Mouse (Mus musculus) olfactory bulb, adult 2 months (tissue): ENCODE results near the gene Fam171a2. TPM values are rescaled to one million over a fixed set of nuclear protein-coding genes. Genes with fewer than 3 reads are reported as not detected.

Experiments used
- H3K27ac ChIP-seq: fragments of 200-500 bp; 2 replicates; pipeline ENCODE4 v1.5.1; 2012; ENCODE audit warnings: low read depth, low read length; ENCODE audit not compliant: insufficient read depth
- H3K4me1 ChIP-seq: fragments of 200-500 bp; 2 replicates; pipeline ENCODE4 v1.6.1; 2012; ENCODE audit warnings: low read length; ENCODE audit not compliant: control insufficient read depth, insufficient read depth
- H3K4me3 ChIP-seq: fragments of 200-500 bp; 2 replicates; pipeline ENCODE4 v1.5.1; 2012; ENCODE audit warnings: mild to moderate bottlenecking, low read depth, low read length, moderate library complexity; ENCODE audit not compliant: insufficient read depth
- CTCF ChIP-seq: fragments of 200-500 bp; IDR thresholded peaks from 2 replicates; pipeline ENCODE4 v1.5.1; 2012; ENCODE audit warnings: low read depth, mild to moderate bottlenecking, low read length, moderate library complexity; ENCODE audit not compliant: insufficient read depth
- POLR2A ChIP-seq: fragments of 200-500 bp; IDR thresholded peaks from 2 replicates; pipeline ENCODE4 v1.6.1; 2012; ENCODE audit warnings: mild to moderate bottlenecking, low read depth, low read length, moderate library complexity; ENCODE audit not compliant: insufficient read depth
- WGBS: fragments of 180-500 bp; shearing (Covaris S2); methylation state at CpG from one replicate; pipeline ENCODE4 v1.1.7; 2018; 5-methylcytosine and 5-hydroxymethylcytosine counted together
- polyA plus RNA-seq: library from polyadenylated mRNA; stranded (reverse); fragments of >200 nt; gene quantifications from 2 replicates; pipeline ENCODE4 v1.2.4, GENCODE M21; 2012; ENCODE audit warnings: low replicate concordance; ENCODE audit not compliant: missing spikeins, insufficient read depth, insufficient read length

The Fam171a2 gene
- polyA plus RNA-seq, 1 experiment, result not detected

- under 1% methylated on average over 19 of the region's 19 CpGs for WGBS
- TF ChIP-seq POLR2A (no peak), CTCF (no peak)
- Histone ChIP-seq H3K4me3 (peak within 1 kb of the TSS; percentile 78), H3K27ac (peak within 1 kb of the TSS; percentile 80), H3K4me1 (peaks cover 25% of the 10 kb centered on the region)
Measured at GRCm38 (mm10) chr11:102407834-102408215, 39.7 kb downstream of the Fam171a2 start, which contains the start of gene Slc25a39. TSS of gene Slc25a39 (minus strand) at chr11:102407946.

- TF ChIP-seq POLR2A (peak; percentile 76), CTCF (no peak)
- Histone ChIP-seq H3K4me1 (peaks cover 25% of the 10 kb centered on the region), H3K27ac (peak overlapping the region; percentile 80), H3K4me3 (peak overlapping the region; percentile 78)
- WGBS, result under 1% methylated on average over 83 of the region's 85 CpGs
Measured at GRCm38 (mm10) chr11:102406900-102407833, 40.3 kb downstream of the Fam171a2 start.

GRCm38 (mm10) chr11:102406401-102406800 is 41.1 kb downstream of the Fam171a2 start:
- 9% methylated on average over 3 of the region's 3 CpGs for WGBS

GRCm38 (mm10) chr11:102405544-102406285 is 41.8 kb downstream of the Fam171a2 start:
- 85% methylated on average over 11 of the region's 11 CpGs for WGBS
- H3K4me3 ChIP-seq, result peak overlapping the region; percentile 78; the same call in 1 of the 2 replicates

More at GRCm38 (mm10) chr11:102406401-102406800, 41.1 kb downstream of the Fam171a2 start:
- Histone ChIP-seq H3K4me3 (peak overlapping the region; percentile 78), H3K4me1 (peaks cover 27% of the 10 kb centered on the region), H3K27ac (peak overlapping the region; percentile 69; the same call in 1 of the 2 replicates)
- TF ChIP-seq POLR2A (no peak), CTCF (no peak)

GRCm38 (mm10) chr11:102404161-102405010 is 43.1 kb downstream of the Fam171a2 start:
- no peak for TF ChIP-seq CTCF
- TF ChIP-seq POLR2A, result no peak
- Histone ChIP-seq H3K4me3 (no peak overlapping the region), H3K27ac (no peak overlapping the region), H3K4me1 (peaks cover 41% of the 10 kb centered on the region)
- 73% methylated on average over 18 of the region's 18 CpGs for WGBS

More at GRCm38 (mm10) chr11:102405544-102406285, 41.8 kb downstream of the Fam171a2 start:
- TF ChIP-seq CTCF, result no peak
- TF ChIP-seq POLR2A, result no peak
- Histone ChIP-seq H3K27ac (no peak overlapping the region), H3K4me1 (peaks cover 29% of the 10 kb centered on the region)

GRCm38 (mm10) chr11:102403657-102404056 is 43.8 kb downstream of the Fam171a2 start:
- Histone ChIP-seq H3K27ac (no peak overlapping the region), H3K4me1 (peaks cover 45% of the 10 kb centered on the region), H3K4me3 (no peak overlapping the region)
- TF ChIP-seq POLR2A (no peak), CTCF (no peak)
- WGBS, result 93% methylated on average over 11 of the region's 11 CpGs

- H3K4me1 ChIP-seq, result peaks cover 57% of the 10 kb centered on the region
- H3K27ac ChIP-seq, result no peak overlapping the region
Measured at GRCm38 (mm10) chr11:102401898-102402500, 45.5 kb downstream of the Fam171a2 start.

More at GRCm38 (mm10) chr11:102401898-102402500, 45.5 kb downstream of the Fam171a2 start:
- WGBS, result 52% methylated on average over 12 of the region's 12 CpGs
- H3K4me3 ChIP-seq, result no peak overlapping the region
- TF ChIP-seq POLR2A (no peak), CTCF (no peak)
